In the genomic region with DNA sequence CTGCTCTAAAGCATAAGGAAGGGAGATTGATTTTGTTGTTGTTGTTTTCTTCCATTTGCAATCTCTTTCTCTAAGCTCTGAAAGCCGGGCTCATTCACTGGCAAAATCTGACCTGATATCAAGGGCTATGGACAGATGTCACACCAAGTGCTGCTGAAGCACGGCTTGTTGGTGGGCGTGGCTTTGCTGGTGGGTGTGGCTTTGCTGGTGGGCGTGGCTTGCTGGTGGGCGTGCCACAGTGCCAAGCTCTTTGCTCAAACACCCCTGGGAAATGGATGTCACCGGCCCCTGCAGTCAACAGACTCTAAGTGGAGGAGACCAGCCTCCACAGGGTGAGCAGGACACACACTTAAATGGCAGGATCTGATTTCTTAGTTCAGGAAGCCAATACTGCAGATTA, we compare ENCODE assay signal across 30 mouse cellular contexts. TPM values are rescaled to one million over a fixed set of nuclear protein-coding genes. Genes with fewer than 3 reads are reported as not detected.
DNase-seq lines count a peak whose midpoint lies in the region; ATAC-seq and TF ChIP-seq lines count a peak whose summit lies in the region.
"Had no signal": no experiment of that assay in that cellular context is flagged by ENCODE, and none has a peak within 500 bp of the region (broad histone marks: within the 10 kb centered on the region; RNA-seq: fewer than 3 reads in every experiment).

No protein-coding gene starts in this region.

- H3K27ac ChIP-seq in liver, postnatal 0 days (ENCODE audit: low read depth) = no peak overlapping the region
- no peak overlapping the region for H3K27ac ChIP-seq in liver, embryonic 11.5 days (ENCODE audit: low read depth, low read length)
- no peak overlapping the region for H3K27ac ChIP-seq in thymus, adult 2 months (ENCODE audit: control insufficient read depth, insufficient read depth, low read length)
- no peak overlapping the region for H3K27ac ChIP-seq in MEL (ENCODE audit: control insufficient read depth, low read depth, low read length)
- H3K27ac ChIP-seq: embryonic facial prominence, embryonic 10.5 days; forebrain, embryonic 15.5 days; hindbrain, embryonic 12.5 days; left cerebral cortex, adult 2 months; limb, embryonic 15.5 days had no signal

- no peaks in the 10 kb centered on the region for H3K4me1 ChIP-seq in liver, postnatal 0 days (ENCODE audit: insufficient read depth)
- H3K4me1 ChIP-seq in liver, embryonic 11.5 days (replicated peaks; ENCODE audit: control insufficient read depth, insufficient read depth, low read length) = no peaks in the 10 kb centered on the region
- H3K4me1 ChIP-seq in thymus, adult 2 months (replicated peaks; ENCODE audit: control insufficient read depth, insufficient read depth, low read length) = no peaks in the 10 kb centered on the region
- H3K4me1 ChIP-seq in MEL (ENCODE audit: control insufficient read depth in 1 of 2, insufficient read depth in 2 of 2, low read length in 2 of 2) = no peaks in the 10 kb centered on the region
- H3K4me1 ChIP-seq: forebrain, embryonic 15.5 days; hindbrain, embryonic 12.5 days; limb, embryonic 15.5 days; megakaryocyte, embryonic 14.5 days had no signal

- no peak for TF ChIP-seq EP300 in liver, postnatal 0 days (IDR thresholded peaks at IDR 0.05; ENCODE audit: low read depth)
- no peak for TF ChIP-seq EP300 in MEL (IDR thresholded peaks at IDR 0.05; ENCODE audit: low read depth in 1 of 2, low read length in 2 of 2)

- no peak overlapping the region for H3K4me3 ChIP-seq in liver, postnatal 0 days (ENCODE audit: low read depth, low read length)
- H3K4me3 ChIP-seq in liver, embryonic 11.5 days (ENCODE audit: low read depth, low read length) = no peak overlapping the region
- H3K4me3 ChIP-seq in thymus, adult 2 months (ENCODE audit: control insufficient read depth, insufficient read depth, low read length) = no peak overlapping the region
- no peak overlapping the region for H3K4me3 ChIP-seq in MEL (ENCODE audit: control insufficient read depth in 1 of 2, insufficient read depth in 1 of 2, low read depth in 2 of 2, low read length in 2 of 2)
- H3K4me3 ChIP-seq: embryonic facial prominence, embryonic 10.5 days; forebrain, embryonic 15.5 days; hindbrain, embryonic 12.5 days; left cerebral cortex, adult 2 months; limb, embryonic 15.5 days; megakaryocyte, embryonic 14.5 days; myocyte had no signal

- no peaks in the 10 kb centered on the region for H3K36me3 ChIP-seq in liver, postnatal 0 days (replicated peaks; ENCODE audit: insufficient read depth, low read length)
- no peaks in the 10 kb centered on the region for H3K36me3 ChIP-seq in liver, embryonic 11.5 days (ENCODE audit: control insufficient read depth, insufficient read depth, low read length)
- no peaks in the 10 kb centered on the region for H3K36me3 ChIP-seq in thymus, adult 2 months (ENCODE audit: control insufficient read depth, insufficient read depth, low read length)
- H3K36me3 ChIP-seq in MEL (ENCODE audit: control insufficient read depth in 1 of 2, insufficient read depth in 2 of 2, low read length in 2 of 2) = no peaks in the 10 kb centered on the region
- H3K36me3 ChIP-seq: embryonic facial prominence, embryonic 10.5 days; forebrain, embryonic 15.5 days; hindbrain, embryonic 12.5 days; limb, embryonic 15.5 days had no signal

- no peak for TF ChIP-seq CTCF in liver, postnatal 0 days (IDR thresholded peaks at IDR 0.05; ENCODE audit: low read depth)
- TF ChIP-seq CTCF in thymus, adult 2 months (IDR thresholded peaks at IDR 0.05; ENCODE audit: borderline replicate concordance, control insufficient read depth, extremely low read depth, insufficient read depth, low read length, poor library complexity) = no peak
- TF ChIP-seq CTCF in MEL (IDR thresholded peaks at IDR 0.05 in 2 of 3, conservative IDR thresholded peaks at IDR 0.05 in 1 of 3; ENCODE audit: control insufficient read depth in 1 of 3, insufficient read depth in 1 of 3, low read depth in 2 of 3, low read length in 3 of 3, poor library complexity in 1 of 3, severe bottlenecking in 1 of 3) = no peak

- no peaks in the 10 kb centered on the region for H3K79me2 ChIP-seq in MEL (ENCODE audit: control insufficient read depth, insufficient read depth, low read length, poor library complexity)

- no peak overlapping the region for H3K9ac ChIP-seq in liver, postnatal 0 days (replicated peaks)
- no peak overlapping the region for H3K9ac ChIP-seq in liver, embryonic 11.5 days (ENCODE audit: low read depth, low read length)
- H3K9ac ChIP-seq in MEL (ENCODE audit: control insufficient read depth, low read depth, low read length, poor library complexity, severe bottlenecking) = no peak overlapping the region
- H3K9ac ChIP-seq: forebrain, embryonic 15.5 days; hindbrain, embryonic 12.5 days; limb, embryonic 15.5 days had no signal

- no peak for ATAC-seq in liver, postnatal 0 days
- ATAC-seq in liver, embryonic 11.5 days (replicated peaks; ENCODE audit: low FRiP score) = no peak
- 0 out of 2 replicates have a peak, but pooled peaks have one; percentile 44 for ATAC-seq in megakaryocyte-erythroid progenitor cell, adult 5-6 weeks (replicated peaks; ENCODE audit: low FRiP score, low TSS enrichment, poor library complexity, severe bottlenecking)
- ATAC-seq: forebrain, embryonic 15.5 days; midbrain, embryonic 16.5 days had no signal

- no peaks in the 10 kb centered on the region for H3K27me3 ChIP-seq in liver, postnatal 0 days (ENCODE audit: insufficient read depth, low read length)
- no peaks in the 10 kb centered on the region for H3K27me3 ChIP-seq in liver, embryonic 11.5 days (replicated peaks; ENCODE audit: control insufficient read depth, insufficient read depth, low read length)
- H3K27me3 ChIP-seq in thymus, adult 2 months (ENCODE audit: control insufficient read depth, insufficient read depth, low read length) = no peaks in the 10 kb centered on the region
- no peaks in the 10 kb centered on the region for H3K27me3 ChIP-seq in MEL (ENCODE audit: control insufficient read depth in 1 of 2, insufficient read depth in 2 of 2, low read length in 2 of 2)
- H3K27me3 ChIP-seq: forebrain, embryonic 15.5 days; hindbrain, embryonic 12.5 days; limb, embryonic 15.5 days had no signal

- 52% methylated on average over 6 of the region's 6 CpGs for WGBS in liver, postnatal 0 days (ENCODE audit: insufficient replicate concordance)
- 59% methylated on average over 6 of the region's 6 CpGs for WGBS in liver, embryonic 11.5 days
- WGBS in thymus, adult 2 months = 69% methylated on average over 6 of the region's 6 CpGs

- no peak overlapping the region for H3K4me2 ChIP-seq in liver, postnatal 0 days (ENCODE audit: low read depth, low read length)
- no peak overlapping the region for H3K4me2 ChIP-seq in liver, embryonic 11.5 days
- H3K4me2 ChIP-seq: forebrain, embryonic 15.5 days; heart, embryonic 11.5 days; hindbrain, embryonic 12.5 days; limb, embryonic 15.5 days had no signal

- peak; percentile 17 for DNase-seq in liver, postnatal 0 days
- no peak for DNase-seq in liver, embryonic 11.5 days (ENCODE audit: low spot score)
- DNase-seq in thymus, adult 2 months = peak; percentile 5
- DNase-seq in thymus, postnatal 25 days = no peak
- DNase-seq in MEL (ENCODE audit: low read depth, low spot score) = peak; percentile 12
- DNase-seq in kidney, adult 11 months = no peak
- DNase-seq: adrenal gland, adult 2 months; cerebellum, adult 11-12 months; gastrocnemius, postnatal 10 days; kidney, adult 18-20 months; kidney, postnatal 4 days; layer of hippocampus, adult 9-11 months; left cerebral cortex, postnatal 4 days; lung, adult 2 months; right cerebral cortex, postnatal 25 days; spleen, adult 18-20 months had no signal

- H3K9me3 ChIP-seq in liver, postnatal 0 days (ENCODE audit: low read length) = no peaks in the 10 kb centered on the region
- no peaks in the 10 kb centered on the region for H3K9me3 ChIP-seq in liver, embryonic 11.5 days (ENCODE audit: control insufficient read depth, low read length)
- no peaks in the 10 kb centered on the region for H3K9me3 ChIP-seq in MEL (replicated peaks; ENCODE audit: insufficient read depth, low read length)
- H3K9me3 ChIP-seq: embryonic facial prominence, embryonic 10.5 days; forebrain, embryonic 15.5 days; hindbrain, embryonic 12.5 days; limb, embryonic 15.5 days had no signal

- TF ChIP-seq RAD21 in MEL (IDR thresholded peaks at IDR 0.05; ENCODE audit: low read depth, low read length) = no peak

- no peak for TF ChIP-seq POLR2A in thymus, adult 2 months (IDR thresholded peaks at IDR 0.05; ENCODE audit: control insufficient read depth, extremely low read depth, insufficient read depth, low read length, poor library complexity)
- TF ChIP-seq POLR2A in MEL (IDR thresholded peaks at IDR 0.05; ENCODE audit: control insufficient read depth in 1 of 2, insufficient read depth in 1 of 2, low read depth in 1 of 2, low read length in 2 of 2, poor library complexity in 1 of 2) = no peak

TF ChIP-seq in MEL, 35 proteins besides CTCF, POLR2A, EP300 and RAD21:
- TF ChIP-seq CHD2 (IDR thresholded peaks at IDR 0.05; ENCODE audit: low read length) (no peak), GATA1 (IDR thresholded peaks at IDR 0.05; ENCODE audit: low read depth, low read length) (no peak), ZC3H11A (IDR thresholded peaks at IDR 0.05; ENCODE audit: low read depth, low read length) (no peak)

RNA-seq across cellular contexts. Expression of a gene that starts 35.0 kb away (rescaled TPM):
- 0.02 TPM in 1 of 2 replicates, not detected in the other for polyA plus RNA-seq in liver, postnatal 0 days (2015; fragmentation: Nextera tagmentation; extraction: Ambion mirVana)
- polyA plus RNA-seq in liver, embryonic 11.5 days (2014; fragmentation: Nextera tagmentation; extraction: Ambion mirVana) = 0.14 and 0.19 TPM in 2 replicates
- polyA plus RNA-seq in thymus, adult 2 months (2012; rRNA removed) = 0.05 and 0.11 TPM in 2 replicates
- total RNA-seq in MEL (2012; rRNA removed) = 0.04 and 0.07 TPM in 2 replicates
- under 1 TPM in 1 of 2 experiments, not detected in 1; 0.29 TPM for polyA plus RNA-seq in MEL (2012; ENCODE audit: insufficient read depth in 1 of 2, insufficient read length in 2 of 2, low read depth in 1 of 2, low replicate concordance in 2 of 2, missing spikeins in 1 of 2)
- total RNA-seq in megakaryocyte-erythroid progenitor cell, adult 5-6 weeks (2014; fragmentation: Nextera tagmentation) = not detected in 2 replicates
- 0.11 TPM in 1 of 2 replicates, not detected in the other for total RNA-seq in megakaryocyte-erythroid progenitor cell, adult 5-6 weeks (2017)
- total RNA-seq: granulocyte monocyte progenitor cell, adult 5-6 weeks; neutrophil, adult 5-6 weeks had no signal
- polyA plus RNA-seq: C2C12; heart, postnatal 0 days; myocyte had no signal

Comparison
In these comparisons a context has a peak if more than half of its experiments do, and no peak if none do; other contexts are left out.
1. DNase-seq: peak in liver, postnatal 0 days (single experiment), thymus, adult 2 months (single experiment) and MEL (single experiment); none in liver, embryonic 11.5 days (single experiment), thymus, postnatal 25 days (single experiment) and kidney, adult 11 months (single experiment).